In genomic region chr9:20976961-20977689, GRCm38 (mm10) we compare ENCODE assay signal across 8 mouse cellular contexts. TPM values are rescaled to one million over a fixed set of nuclear protein-coding genes. Genes with fewer than 3 reads are reported as not detected.
DNase-seq lines count a peak whose midpoint lies in the region; ATAC-seq and TF ChIP-seq lines count a peak whose summit lies in the region.

No protein-coding gene starts in this region.

- peak in 1 of 3 experiments; percentile 42; a peak in 1 of 6 replicates for TF ChIP-seq CTCF in MEL (IDR thresholded peaks at IDR 0.05 in 2 of 3, conservative IDR thresholded peaks at IDR 0.05 in 1 of 3; ENCODE audit: control insufficient read depth in 1 of 3, insufficient read depth in 1 of 3, low read depth in 2 of 3, low read length in 3 of 3, poor library complexity in 1 of 3, severe bottlenecking in 1 of 3)

- H3K27me3 ChIP-seq in heart, embryonic 12.5 days (replicated peaks): no peaks in the 10 kb centered on the region
- H3K27me3 ChIP-seq in MEL (ENCODE audit: control insufficient read depth in 1 of 2, insufficient read depth in 2 of 2, low read length in 2 of 2): peaks cover 4 to 7% of the 10 kb centered on the region in 2 experiments; a peak in 3 of 4 replicates
- peaks cover 8% of the 10 kb centered on the region; the same call in 1 of the 2 replicates for H3K27me3 ChIP-seq in hindbrain, embryonic 13.5 days
- H3K27me3 ChIP-seq in midbrain, embryonic 12.5 days: peaks cover 5% of the 10 kb centered on the region; the same call in 1 of the 2 replicates

- ATAC-seq in heart, embryonic 12.5 days (ENCODE audit: insufficient number of reproducible peaks, low FRiP score): no peak
- ATAC-seq in hindbrain, embryonic 13.5 days (ENCODE audit: low FRiP score): peak; percentile 34; the same call in 1 of the 2 replicates
- peak; percentile 27; the same call in 1 of the 2 replicates for ATAC-seq in midbrain, embryonic 12.5 days (ENCODE audit: low FRiP score, low read depth)

- H3K4me3 ChIP-seq in heart, embryonic 12.5 days: peak overlapping the region; percentile 84
- H3K4me3 ChIP-seq in MEL (ENCODE audit: control insufficient read depth in 1 of 2, insufficient read depth in 1 of 2, low read depth in 2 of 2, low read length in 2 of 2): peak overlapping the region; percentile 64 to 73
- peak overlapping the region; percentile 63 for H3K4me3 ChIP-seq in hindbrain, embryonic 13.5 days
- H3K4me3 ChIP-seq in midbrain, embryonic 12.5 days: peak overlapping the region; percentile 78

- peaks cover 45% of the 10 kb centered on the region for H3K4me1 ChIP-seq in heart, embryonic 12.5 days (replicated peaks)
- H3K4me1 ChIP-seq in MEL (ENCODE audit: control insufficient read depth in 1 of 2, insufficient read depth in 2 of 2, low read length in 2 of 2): peaks cover 8 to 36% of the 10 kb centered on the region in 2 experiments
- peaks cover 41% of the 10 kb centered on the region for H3K4me1 ChIP-seq in hindbrain, embryonic 13.5 days (replicated peaks)
- peaks cover 29% of the 10 kb centered on the region for H3K4me1 ChIP-seq in midbrain, embryonic 12.5 days

- no peak for DNase-seq in heart, adult 9 months (ENCODE audit: low spot score in 2 of 2)
- no peak for DNase-seq in MEL (ENCODE audit: low read depth, low spot score)
- DNase-seq in right cerebral cortex, adult 18-20 months: no peak
- DNase-seq in cerebellum, adult 8-10 months: no peak
- DNase-seq in gastrocnemius, postnatal 10 days: no peak

- H3K9ac ChIP-seq in heart, embryonic 12.5 days: no peak overlapping the region
- peak overlapping the region; percentile 74 for H3K9ac ChIP-seq in MEL (ENCODE audit: control insufficient read depth, low read depth, low read length, poor library complexity, severe bottlenecking)
- H3K9ac ChIP-seq in hindbrain, embryonic 13.5 days: peak overlapping the region; percentile 85
- no peak overlapping the region for H3K9ac ChIP-seq in midbrain, embryonic 12.5 days (replicated peaks)

- TF ChIP-seq RAD21 in MEL (IDR thresholded peaks at IDR 0.05; ENCODE audit: low read depth, low read length): no peak

- peaks cover 6% of the 10 kb centered on the region; the same call in 1 of the 2 replicates for H3K36me3 ChIP-seq in heart, embryonic 12.5 days
- H3K36me3 ChIP-seq in MEL (ENCODE audit: control insufficient read depth in 1 of 2, insufficient read depth in 2 of 2, low read length in 2 of 2): peaks cover 0 to 11% of the 10 kb centered on the region in 2 experiments; a peak in 2 of 4 replicates
- H3K36me3 ChIP-seq in hindbrain, embryonic 13.5 days: no peaks in the 10 kb centered on the region
- no peaks in the 10 kb centered on the region for H3K36me3 ChIP-seq in midbrain, embryonic 12.5 days

- TF ChIP-seq POLR2A in MEL (IDR thresholded peaks at IDR 0.05; ENCODE audit: control insufficient read depth in 1 of 2, insufficient read depth in 1 of 2, low read depth in 1 of 2, low read length in 2 of 2, poor library complexity in 1 of 2): no peak

- 3% methylated on average over 4 of the region's 4 CpGs for WGBS in heart, embryonic 12.5 days
- 4% methylated on average over 4 of the region's 4 CpGs for WGBS in hindbrain, embryonic 13.5 days
- 1% methylated on average over 4 of the region's 4 CpGs for WGBS in midbrain, embryonic 12.5 days

- H3K9me3 ChIP-seq in heart, embryonic 12.5 days (replicated peaks): no peaks in the 10 kb centered on the region
- no peaks in the 10 kb centered on the region for H3K9me3 ChIP-seq in MEL (replicated peaks; ENCODE audit: insufficient read depth, low read length)
- H3K9me3 ChIP-seq in hindbrain, embryonic 13.5 days: no peaks in the 10 kb centered on the region
- H3K9me3 ChIP-seq in midbrain, embryonic 12.5 days: no peaks in the 10 kb centered on the region

- peak in 1 of 2 experiments; percentile 36; a peak in 2 of 4 replicates for TF ChIP-seq EP300 in MEL (IDR thresholded peaks at IDR 0.05; ENCODE audit: low read depth in 1 of 2, low read length in 2 of 2)

- no peaks in the 10 kb centered on the region; the same call in 1 of the 2 replicates for H3K79me2 ChIP-seq in MEL (ENCODE audit: control insufficient read depth, insufficient read depth, low read length, poor library complexity)

- peak overlapping the region; percentile 89; the same call in 1 of the 2 replicates for H3K27ac ChIP-seq in heart, embryonic 12.5 days (ENCODE audit: poor library complexity, severe bottlenecking)
- no peak overlapping the region for H3K27ac ChIP-seq in MEL (ENCODE audit: control insufficient read depth, low read depth, low read length)
- no peak overlapping the region for H3K27ac ChIP-seq in hindbrain, embryonic 13.5 days
- no peak overlapping the region for H3K27ac ChIP-seq in midbrain, embryonic 12.5 days (replicated peaks)

- peak overlapping the region; percentile 96 for H3K4me2 ChIP-seq in heart, embryonic 12.5 days
- peak overlapping the region; percentile 98 for H3K4me2 ChIP-seq in hindbrain, embryonic 13.5 days
- peak overlapping the region; percentile 84 for H3K4me2 ChIP-seq in midbrain, embryonic 12.5 days (replicated peaks)

TF ChIP-seq in MEL, 35 proteins besides CTCF, POLR2A, EP300 and RAD21 (continues in another document):
- TF ChIP-seq MEF2A (IDR thresholded peaks at IDR 0.05; ENCODE audit: extremely low read depth, insufficient replicate concordance, low read depth, low read length, poor library complexity, severe bottlenecking) (0 out of 2 replicates have a peak, but pooled peaks have one; percentile 3), CHD1 (IDR thresholded peaks at IDR 0.05; ENCODE audit: low read depth, low read length) (no peak), TBP (IDR thresholded peaks at IDR 0.05; ENCODE audit: low read depth, low read length) (no peak; the same call in 1 of the 2 replicates), ZNF384 (IDR thresholded peaks at IDR 0.05; ENCODE audit: low read depth, low read length) (no peak), NRF1 (IDR thresholded peaks at IDR 0.05; ENCODE audit: insufficient read depth, low read depth, low read length, poor library complexity, severe bottlenecking) (no peak), E2F4 (IDR thresholded peaks at IDR 0.05; ENCODE audit: borderline replicate concordance, low read depth, low read length) (no peak), MAFK (IDR thresholded peaks at IDR 0.05; ENCODE audit: borderline replicate concordance, low read depth, low read length) (no peak), SMC3 (IDR thresholded peaks at IDR 0.05; ENCODE audit: low read depth, low read length) (no peak), ETS1 (IDR thresholded peaks at IDR 0.05; ENCODE audit: low read depth, low read length) (no peak; the same call in 1 of the 2 replicates), POLR2AphosphoS2 (IDR thresholded peaks at IDR 0.05; ENCODE audit: low read length) (no peak), MYC (IDR thresholded peaks at IDR 0.05; ENCODE audit: low read depth, low read length) (0 out of 2 replicates have a peak, but pooled peaks have one; percentile 2)

RNA-seq across cellular contexts. Expression of gene S1pr2, which starts 0.5 kb away (rescaled TPM):
- 22.5 and 25.9 TPM in 2 replicates for polyA plus RNA-seq in heart, embryonic 12.5 days (2016; fragmentation: Nextera tagmentation; extraction: Ambion mirVana)
- 6.4 and 6.6 TPM in 2 replicates for total RNA-seq in MEL (2012; rRNA removed)
- 10 to 100 TPM in 1 of 2 experiments, not detected in 1; 27.4 TPM for polyA plus RNA-seq in MEL (2012; ENCODE audit: insufficient read depth in 1 of 2, insufficient read length in 2 of 2, low read depth in 1 of 2, low replicate concordance in 2 of 2, missing spikeins in 1 of 2)
- polyA plus RNA-seq in hindbrain, embryonic 13.5 days (2015; fragmentation: Nextera tagmentation; extraction: Ambion mirVana): 11.0 and 14.3 TPM in 2 replicates
- 20.6 and 22.6 TPM in 2 replicates for polyA plus RNA-seq in midbrain, embryonic 12.5 days (2016; fragmentation: Nextera tagmentation; extraction: Ambion mirVana)
- 10 to 100 TPM in 1 of 2 experiments, 1 to 10 TPM in 1; 8.9 to 11.1 TPM for total RNA-seq in gastrocnemius, postnatal 10 days (2021)

RNA-seq across cellular contexts. Expression of gene Dnmt1, which starts 17.4 kb away (rescaled TPM):
- polyA plus RNA-seq in heart, embryonic 12.5 days (2016; fragmentation: Nextera tagmentation; extraction: Ambion mirVana): 86.6 and 86.8 TPM in 2 replicates
- 412 and 448 TPM in 2 replicates for total RNA-seq in MEL (2012; rRNA removed)
- 1,000 to 10,000 TPM in 1 of 2 experiments, 100 to 1,000 TPM in 1; 681 to 1,953 TPM for polyA plus RNA-seq in MEL (2012; ENCODE audit: insufficient read depth in 1 of 2, insufficient read length in 2 of 2, low read depth in 1 of 2, low replicate concordance in 2 of 2, missing spikeins in 1 of 2)
- 65.1 and 65.8 TPM in 2 replicates for polyA plus RNA-seq in hindbrain, embryonic 13.5 days (2015; fragmentation: Nextera tagmentation; extraction: Ambion mirVana)
- polyA plus RNA-seq in midbrain, embryonic 12.5 days (2016; fragmentation: Nextera tagmentation; extraction: Ambion mirVana): 109 and 113 TPM in 2 replicates
- 10 to 100 TPM; 18.4 to 25.7 TPM for total RNA-seq in gastrocnemius, postnatal 10 days (2021)

RNA-seq across cellular contexts. Expression of gene Mrpl4, which starts 25.4 kb away (rescaled TPM):
- 123 and 126 TPM in 2 replicates for polyA plus RNA-seq in heart, embryonic 12.5 days (2016; fragmentation: Nextera tagmentation; extraction: Ambion mirVana)
- 280 and 282 TPM in 2 replicates for total RNA-seq in MEL (2012; rRNA removed)
- 100 to 1,000 TPM in 1 of 2 experiments, not detected in 1; 474 TPM for polyA plus RNA-seq in MEL (2012; ENCODE audit: insufficient read depth in 1 of 2, insufficient read length in 2 of 2, low read depth in 1 of 2, low replicate concordance in 2 of 2, missing spikeins in 1 of 2)
- polyA plus RNA-seq in hindbrain, embryonic 13.5 days (2015; fragmentation: Nextera tagmentation; extraction: Ambion mirVana): 98.2 and 104 TPM in 2 replicates
- 101 and 109 TPM in 2 replicates for polyA plus RNA-seq in midbrain, embryonic 12.5 days (2016; fragmentation: Nextera tagmentation; extraction: Ambion mirVana)
- total RNA-seq in gastrocnemius, postnatal 10 days (2021): 10 to 100 TPM; 48.4 to 49.1 TPM

RNA-seq across cellular contexts. Expression of gene Icam1, which starts 38.7 kb away (rescaled TPM):
- polyA plus RNA-seq in heart, embryonic 12.5 days (2016; fragmentation: Nextera tagmentation; extraction: Ambion mirVana): 8.9 and 9.3 TPM in 2 replicates
- total RNA-seq in MEL (2012; rRNA removed): 24.4 and 26.0 TPM in 2 replicates
- polyA plus RNA-seq in MEL (2012; ENCODE audit: insufficient read depth in 1 of 2, insufficient read length in 2 of 2, low read depth in 1 of 2, low replicate concordance in 2 of 2, missing spikeins in 1 of 2): 10 to 100 TPM in 1 of 2 experiments, not detected in 1; 31.0 TPM
- polyA plus RNA-seq in hindbrain, embryonic 13.5 days (2015; fragmentation: Nextera tagmentation; extraction: Ambion mirVana): 3.4 and 4.4 TPM in 2 replicates
- polyA plus RNA-seq in midbrain, embryonic 12.5 days (2016; fragmentation: Nextera tagmentation; extraction: Ambion mirVana): 3.5 and 5.0 TPM in 2 replicates
- 1 to 10 TPM; 3.8 to 5.6 TPM for total RNA-seq in gastrocnemius, postnatal 10 days (2021)

RNA-seq across cellular contexts. Expression of gene Icam4, which starts 52.0 kb away (rescaled TPM):
- polyA plus RNA-seq in heart, embryonic 12.5 days (2016; fragmentation: Nextera tagmentation; extraction: Ambion mirVana): 5.6 and 8.1 TPM in 2 replicates
- total RNA-seq in MEL (2012; rRNA removed): 259 and 260 TPM in 2 replicates
- 100 to 1,000 TPM; 193 to 268 TPM for polyA plus RNA-seq in MEL (2012; ENCODE audit: insufficient read depth in 1 of 2, insufficient read length in 2 of 2, low read depth in 1 of 2, low replicate concordance in 2 of 2, missing spikeins in 1 of 2)
- polyA plus RNA-seq in hindbrain, embryonic 13.5 days (2015; fragmentation: Nextera tagmentation; extraction: Ambion mirVana): 0.21 TPM in 1 of 2 replicates, not detected in the other
- polyA plus RNA-seq in midbrain, embryonic 12.5 days (2016; fragmentation: Nextera tagmentation; extraction: Ambion mirVana): 1.1 and 1.3 TPM in 2 replicates
- total RNA-seq in gastrocnemius, postnatal 10 days (2021): under 1 TPM in 1 of 2 experiments, not detected in 1; 0.70 TPM

Comparison
In these comparisons a context has a peak if more than half of its experiments do, and no peak if none do; other contexts are left out.
1. H3K9ac ChIP-seq: peak in MEL (single experiment) and hindbrain, embryonic 13.5 days (single experiment); none in heart, embryonic 12.5 days (single experiment) and midbrain, embryonic 12.5 days (single experiment).
2. Peak in every context shown above with its lines, with median percentiles within 50 percentile points of each other: H3K4me2 ChIP-seq and H3K4me3 ChIP-seq.